Mouse (Mus musculus): ENCODE measurements around the gene Ppox. TPM values are rescaled to one million over a fixed set of nuclear protein-coding genes. Genes with fewer than 3 reads are reported as not detected.
"Not testable (repeated sequence)": the region's sequence is repeated elsewhere in the genome, so short reads cannot be mapped to it uniquely, and the experiment has no call there.

Ppox gene
- polyA plus RNA-seq, 1 experiment from 2014 or later, result 51.8 TPM

GRCm38 (mm10) chr1:171321415-171321814 is 40.4 kb upstream of the Ppox start:
- no peaks in the 10 kb centered on the region for H3K36me3 ChIP-seq (ENCODE audit: control insufficient read depth, insufficient read depth, low read length)
- H3K9me3 ChIP-seq (ENCODE audit: control insufficient read depth, low read length), result no peaks in the 10 kb centered on the region
- H3K9ac ChIP-seq (ENCODE audit: low read depth, low read length), result no peak overlapping the region
- no peak overlapping the region for H3K4me2 ChIP-seq (replicated peaks; ENCODE audit: low read depth, low read length)
- no peak overlapping the region for H3K4me3 ChIP-seq (ENCODE audit: low read depth, low read length)
- H3K27me3 ChIP-seq (ENCODE audit: control insufficient read depth, insufficient read depth, low read length), result no peaks in the 10 kb centered on the region
- H3K27ac ChIP-seq (ENCODE audit: low read depth, low read length), result no peak overlapping the region
- peak; percentile 43 for DNase-seq (ENCODE audit: low spot score)
- H3K4me1 ChIP-seq (replicated peaks; ENCODE audit: control insufficient read depth, insufficient read depth, low read length), result no peaks in the 10 kb centered on the region
- ATAC-seq (ENCODE audit: low FRiP score), result no peak

GRCm38 (mm10) chr1:171320151-171320550 is 39.2 kb upstream of the Ppox start:
- DNase-seq (ENCODE audit: low spot score) (no peak), ATAC-seq (ENCODE audit: low FRiP score) (no peak)
- WGBS, result 15% methylated on average over 5 of the region's 5 CpGs
- H3K4me3 ChIP-seq (ENCODE audit: low read depth, low read length), result no peak overlapping the region
- no peaks in the 10 kb centered on the region for H3K9me3 ChIP-seq (ENCODE audit: control insufficient read depth, low read length)
- H3K4me1 ChIP-seq (replicated peaks; ENCODE audit: control insufficient read depth, insufficient read depth, low read length), result no peaks in the 10 kb centered on the region
- no peaks in the 10 kb centered on the region for H3K36me3 ChIP-seq (ENCODE audit: control insufficient read depth, insufficient read depth, low read length)
- H3K4me2 ChIP-seq (replicated peaks; ENCODE audit: low read depth, low read length), result no peak overlapping the region
- H3K27ac ChIP-seq (ENCODE audit: low read depth, low read length), result no peak overlapping the region
- H3K9ac ChIP-seq (ENCODE audit: low read depth, low read length), result no peak overlapping the region
- no peaks in the 10 kb centered on the region for H3K27me3 ChIP-seq (ENCODE audit: control insufficient read depth, insufficient read depth, low read length)

GRCm38 (mm10) chr1:171319748-171320147 is 38.8 kb upstream of the Ppox start:
- no peak overlapping the region for H3K27ac ChIP-seq (ENCODE audit: low read depth, low read length)
- WGBS, result 12% methylated on average over 7 of the region's 7 CpGs
- ATAC-seq (ENCODE audit: low FRiP score), result no peak

GRCm38 (mm10) chr1:171309321-171309720 is 28.3 kb upstream of the Ppox start:
- H3K27ac ChIP-seq (ENCODE audit: low read depth, low read length), result no peak overlapping the region
- no peaks in the 10 kb centered on the region for H3K36me3 ChIP-seq (ENCODE audit: control insufficient read depth, insufficient read depth, low read length)
- H3K4me2 ChIP-seq (replicated peaks; ENCODE audit: low read depth, low read length), result no peak overlapping the region
- no peaks in the 10 kb centered on the region for H3K4me1 ChIP-seq (replicated peaks; ENCODE audit: control insufficient read depth, insufficient read depth, low read length)
- no peaks in the 10 kb centered on the region for H3K9me3 ChIP-seq (ENCODE audit: control insufficient read depth, low read length)
- 73% methylated on average over 2 of the region's 2 CpGs for WGBS
- H3K27me3 ChIP-seq (ENCODE audit: control insufficient read depth, insufficient read depth, low read length), result no peaks in the 10 kb centered on the region
- DNase-seq (ENCODE audit: low spot score), result no peak
- ATAC-seq (ENCODE audit: low FRiP score), result no peak
- no peak overlapping the region for H3K9ac ChIP-seq (ENCODE audit: low read depth, low read length)
- H3K4me3 ChIP-seq (ENCODE audit: low read depth, low read length), result no peak overlapping the region

More at GRCm38 (mm10) chr1:171319748-171320147, 38.8 kb upstream of the Ppox start:
- no peak for DNase-seq (ENCODE audit: low spot score)
- no peaks in the 10 kb centered on the region for H3K9me3 ChIP-seq (ENCODE audit: control insufficient read depth, low read length)
- H3K36me3 ChIP-seq (ENCODE audit: control insufficient read depth, insufficient read depth, low read length), result no peaks in the 10 kb centered on the region
- H3K4me2 ChIP-seq (replicated peaks; ENCODE audit: low read depth, low read length), result no peak overlapping the region
- H3K4me1 ChIP-seq (replicated peaks; ENCODE audit: control insufficient read depth, insufficient read depth, low read length), result no peaks in the 10 kb centered on the region
- H3K4me3 ChIP-seq (ENCODE audit: low read depth, low read length), result no peak overlapping the region
- H3K27me3 ChIP-seq (ENCODE audit: control insufficient read depth, insufficient read depth, low read length), result no peaks in the 10 kb centered on the region
- no peak overlapping the region for H3K9ac ChIP-seq (ENCODE audit: low read depth, low read length)

- DNase-seq (ENCODE audit: low spot score), result not testable (repeated sequence)
Observed at GRCm38 (mm10) chr1:171306157-171306556, 25.2 kb upstream of the Ppox start.

GRCm38 (mm10) chr1:171298226-171298625 is 17.2 kb upstream of the Ppox start:
- no peak overlapping the region for H3K4me3 ChIP-seq (ENCODE audit: low read depth, low read length)
- no peaks in the 10 kb centered on the region for H3K36me3 ChIP-seq (ENCODE audit: control insufficient read depth, insufficient read depth, low read length)
- WGBS, result 71% methylated on average over 3 of the region's 3 CpGs
- no peak for DNase-seq (ENCODE audit: low spot score)
- no peak for ATAC-seq (ENCODE audit: low FRiP score)
- H3K4me2 ChIP-seq (replicated peaks; ENCODE audit: low read depth, low read length), result no peak overlapping the region
- no peak overlapping the region for H3K27ac ChIP-seq (ENCODE audit: low read depth, low read length)
- H3K9me3 ChIP-seq (ENCODE audit: control insufficient read depth, low read length), result no peaks in the 10 kb centered on the region
- 0 out of 2 replicates have a peak, but pooled peaks cover 3% of the 10 kb centered on the region for H3K4me1 ChIP-seq (replicated peaks; ENCODE audit: control insufficient read depth, insufficient read depth, low read length)
- H3K27me3 ChIP-seq (ENCODE audit: control insufficient read depth, insufficient read depth, low read length), result peaks cover 6% of the 10 kb centered on the region
- no peak overlapping the region for H3K9ac ChIP-seq (ENCODE audit: low read depth, low read length)

More at GRCm38 (mm10) chr1:171306157-171306556, 25.2 kb upstream of the Ppox start:
- H3K27me3 ChIP-seq (ENCODE audit: control insufficient read depth, insufficient read depth, low read length); H3K4me2 ChIP-seq (replicated peaks; ENCODE audit: low read depth, low read length); H3K27ac ChIP-seq (ENCODE audit: low read depth, low read length); H3K4me3 ChIP-seq (ENCODE audit: low read depth, low read length); H3K9ac ChIP-seq (ENCODE audit: low read depth, low read length); ATAC-seq (ENCODE audit: low FRiP score); H3K9me3 ChIP-seq (ENCODE audit: control insufficient read depth, low read length); H3K36me3 ChIP-seq (ENCODE audit: control insufficient read depth, insufficient read depth, low read length); H3K4me1 ChIP-seq (replicated peaks; ENCODE audit: control insufficient read depth, insufficient read depth, low read length): not testable (repeated sequence)
- WGBS, result 74% methylated on average over 5 of the region's 5 CpGs

GRCm38 (mm10) chr1:171295063-171295402 is 14.0 kb upstream of the Ppox start:
- 0 out of 2 replicates have a peak, but pooled peaks cover 3% of the 10 kb centered on the region for H3K4me1 ChIP-seq (replicated peaks; ENCODE audit: control insufficient read depth, insufficient read depth, low read length)
- H3K4me2 ChIP-seq (replicated peaks; ENCODE audit: low read depth, low read length), result peak overlapping the region; percentile 43
- H3K9me3 ChIP-seq (ENCODE audit: control insufficient read depth, low read length), result no peaks in the 10 kb centered on the region
- ATAC-seq (ENCODE audit: low FRiP score) (0 out of 2 replicates have a peak, but pooled peaks have one; percentile 31), DNase-seq (ENCODE audit: low spot score) (no peak)
- 16% methylated on average over 3 of the region's 3 CpGs for WGBS
- peak overlapping the region; percentile 81 for H3K9ac ChIP-seq (ENCODE audit: low read depth, low read length)
- H3K27me3 ChIP-seq (ENCODE audit: control insufficient read depth, insufficient read depth, low read length), result peaks cover 6% of the 10 kb centered on the region
- H3K4me3 ChIP-seq (ENCODE audit: low read depth, low read length), result peak overlapping the region; percentile 48
- H3K36me3 ChIP-seq (ENCODE audit: control insufficient read depth, insufficient read depth, low read length), result no peaks in the 10 kb centered on the region
- peak overlapping the region; percentile 89; the same call in 1 of the 2 replicates for H3K27ac ChIP-seq (ENCODE audit: low read depth, low read length)

GRCm38 (mm10) chr1:171294298-171295062 is 13.5 kb upstream of the Ppox start, which contains the start of gene Ufc1:
TSS of gene Ufc1 (minus strand) at chr1:171295024.
- peak within 1 kb of the TSS; percentile 65 for H3K4me2 ChIP-seq (replicated peaks; ENCODE audit: low read depth, low read length)
- ATAC-seq (ENCODE audit: low FRiP score), result peak; percentile 87
- peak within 1 kb of the TSS; percentile 89 for H3K27ac ChIP-seq (ENCODE audit: low read depth, low read length)
- H3K4me3 ChIP-seq (ENCODE audit: low read depth, low read length), result peak within 1 kb of the TSS; percentile 48
- peak; percentile 85 for DNase-seq (ENCODE audit: low spot score)
- 0 out of 2 replicates have a peak, but pooled peaks cover 3% of the 10 kb centered on the region for H3K4me1 ChIP-seq (replicated peaks; ENCODE audit: control insufficient read depth, insufficient read depth, low read length)
- H3K9me3 ChIP-seq (ENCODE audit: control insufficient read depth, low read length), result no peaks in the 10 kb centered on the region
- peaks cover 6% of the 10 kb centered on the region for H3K27me3 ChIP-seq (ENCODE audit: control insufficient read depth, insufficient read depth, low read length)
- WGBS, result 1% methylated on average over 42 of the region's 42 CpGs
- H3K9ac ChIP-seq (ENCODE audit: low read depth, low read length), result peak within 1 kb of the TSS; percentile 81
- H3K36me3 ChIP-seq (ENCODE audit: control insufficient read depth, insufficient read depth, low read length), result no peaks in the 10 kb centered on the region

- H3K27ac ChIP-seq (ENCODE audit: low read depth, low read length), result peak overlapping the region; percentile 33
- ATAC-seq (ENCODE audit: low FRiP score) (no peak), DNase-seq (ENCODE audit: low spot score) (no peak)
- H3K9me3 ChIP-seq (ENCODE audit: control insufficient read depth, low read length), result no peaks in the 10 kb centered on the region
- H3K27me3 ChIP-seq (ENCODE audit: control insufficient read depth, insufficient read depth, low read length), result peaks cover 6% of the 10 kb centered on the region
- H3K9ac ChIP-seq (ENCODE audit: low read depth, low read length), result peak overlapping the region; percentile 81
- H3K4me2 ChIP-seq (replicated peaks; ENCODE audit: low read depth, low read length), result peak overlapping the region; percentile 65
- H3K4me1 ChIP-seq (replicated peaks; ENCODE audit: control insufficient read depth, insufficient read depth, low read length), result 0 out of 2 replicates have a peak, but pooled peaks cover 3% of the 10 kb centered on the region
- 50% methylated on average over 5 of the region's 5 CpGs for WGBS
- H3K36me3 ChIP-seq (ENCODE audit: control insufficient read depth, insufficient read depth, low read length), result no peaks in the 10 kb centered on the region
- H3K4me3 ChIP-seq (ENCODE audit: low read depth, low read length), result peak overlapping the region; percentile 48
Observed at GRCm38 (mm10) chr1:171293906-171294297, 12.9 kb upstream of the Ppox start.
